Mouse (Mus musculus): ENCODE measurements around the gene Lbx2.
A peak's percentile ranks its signal among the peaks of the same experiment; 100 is the strongest.

The Lbx2 gene

GRCm38 (mm10) chr6:83071220-83071619, 14.9 kb upstream of the Lbx2 start:
- DNase-seq = peak; percentile 43

- DNase-seq = no peak
Measured at GRCm38 (mm10) chr6:83074979-83075378, 11.2 kb upstream of the Lbx2 start.

- DNase-seq = peak; percentile 71
Measured at GRCm38 (mm10) chr6:83077630-83078323, 8.4 kb upstream of the Lbx2 start, which contains the start of gene Pcgf1. Pcgf1 (plus strand) TSS chr6:83077869.

GRCm38 (mm10) chr6:83078324-83078858, 7.8 kb upstream of the Lbx2 start:
- peak; percentile 97 for DNase-seq

GRCm38 (mm10) chr6:83080210-83080609, 6.0 kb upstream of the Lbx2 start:
- no peak for DNase-seq

- DNase-seq = no peak
Measured at GRCm38 (mm10) chr6:83083497-83083896, 2.7 kb upstream of the Lbx2 start.

GRCm38 (mm10) chr6:83084477-83084876, 1.7 kb upstream of the Lbx2 start:
- DNase-seq = no peak

GRCm38 (mm10) chr6:83087205-83087925, 1.2 kb downstream of the Lbx2 start:
- peak; percentile 55 for DNase-seq

GRCm38 (mm10) chr6:83087926-83088260, 1.7 kb downstream of the Lbx2 start:
- DNase-seq = no peak

- DNase-seq = no peak
Measured at GRCm38 (mm10) chr6:83092416-83093127, 6.4 kb downstream of the Lbx2 start.

- no peak for DNase-seq
Measured at GRCm38 (mm10) chr6:83095968-83096367, 9.8 kb downstream of the Lbx2 start.

- no peak for DNase-seq
Measured at GRCm38 (mm10) chr6:83098411-83098810, 12.2 kb downstream of the Lbx2 start.

GRCm38 (mm10) chr6:83101316-83101687, 15.1 kb downstream of the Lbx2 start, which contains the start of the genes Ccdc142 and Gm42688:
Ccdc142 (plus strand) TSS chr6:83101601.
Gm42688 (plus strand) TSS chr6:83101617.
- peak; percentile 92 for DNase-seq

- DNase-seq = peak; percentile 84
Measured at GRCm38 (mm10) chr6:83101688-83102556, 15.8 kb downstream of the Lbx2 start.

GRCm38 (mm10) chr6:83103130-83103650, 17.0 kb downstream of the Lbx2 start:
- no peak for DNase-seq

- DNase-seq = no peak
Measured at GRCm38 (mm10) chr6:83104158-83104557, 18.0 kb downstream of the Lbx2 start.

GRCm38 (mm10) chr6:83107566-83108400, 21.6 kb downstream of the Lbx2 start:
- peak; percentile 86 for DNase-seq

GRCm38 (mm10) chr6:83108762-83109668, 22.8 kb downstream of the Lbx2 start, which contains the start of gene Mrpl53:
Mrpl53 (plus strand) TSS chr6:83109040.
- peak; percentile 89 for DNase-seq

GRCm38 (mm10) chr6:83111510-83112136, 25.5 kb downstream of the Lbx2 start:
- no peak for DNase-seq
